Mouse (Mus musculus): ENCODE measurements at regions not wholly inside any gene's neighbourhood (a gene's known extent, or its start where the extent isn't known, plus 50 kb on each side); places are given as distances from the start of the nearest gene placed in this dataset.
"Not testable (repeated sequence)": the region's sequence is repeated elsewhere in the genome, so short reads cannot be mapped to it uniquely, and the experiment has no call there.

GRCm38 (mm10) chr3:6883401-6883800 is 263.2 kb upstream of the 1700008P02Rik start:
- no peak for DNase-seq

- no peak for DNase-seq
These were observed 256.0 kb upstream of the 1700008P02Rik start for GRCm38 (mm10) chr3:6876265-6876664.

- no peak for DNase-seq
These were observed 251.9 kb upstream of the 1700008P02Rik start for GRCm38 (mm10) chr3:6872170-6872569.

- DNase-seq, result no peak
These were observed 251.5 kb upstream of the 1700008P02Rik start for GRCm38 (mm10) chr3:6871752-6872151.

- DNase-seq, result no peak
These were observed 245.9 kb upstream of the 1700008P02Rik start for GRCm38 (mm10) chr3:6866148-6866483.

- peak; percentile 2 for DNase-seq
These were observed 245.4 kb upstream of the 1700008P02Rik start for GRCm38 (mm10) chr3:6865462-6866147.

GRCm38 (mm10) chr3:6859866-6860180 is 239.6 kb upstream of the 1700008P02Rik start:
- DNase-seq, result no peak

GRCm38 (mm10) chr3:6858982-6859865 is 239.0 kb upstream of the 1700008P02Rik start:
- DNase-seq, result no peak

GRCm38 (mm10) chr3:6819332-6819731 is 199.1 kb upstream of the 1700008P02Rik start:
- no peak for DNase-seq

GRCm38 (mm10) chr3:6812346-6812745 is 192.1 kb upstream of the 1700008P02Rik start:
- DNase-seq, result no peak

GRCm38 (mm10) chr3:6809381-6809950 is 189.2 kb upstream of the 1700008P02Rik start:
- no peak for DNase-seq

GRCm38 (mm10) chr3:6800092-6800716 is 180.0 kb upstream of the 1700008P02Rik start:
- DNase-seq, result not testable (repeated sequence)

- no peak for DNase-seq
These were observed 148.3 kb upstream of the 1700008P02Rik start for GRCm38 (mm10) chr3:6768506-6768905.

GRCm38 (mm10) chr3:6768085-6768484 is 147.8 kb upstream of the 1700008P02Rik start:
- DNase-seq, result not testable (repeated sequence)

GRCm38 (mm10) chr3:6759172-6759571 is 138.9 kb upstream of the 1700008P02Rik start:
- no peak for DNase-seq

GRCm38 (mm10) chr3:6757562-6757961 is 137.3 kb upstream of the 1700008P02Rik start:
- no peak for DNase-seq

GRCm38 (mm10) chr3:6750746-6751145 is 130.5 kb upstream of the 1700008P02Rik start:
- not testable (repeated sequence) for DNase-seq

GRCm38 (mm10) chr3:6731372-6732297 is 111.4 kb upstream of the 1700008P02Rik start:
- DNase-seq, result no peak

GRCm38 (mm10) chr3:6730066-6730465 is 109.8 kb upstream of the 1700008P02Rik start:
- no peak for DNase-seq

- DNase-seq, result no peak
These were observed 63.4 kb upstream of the 1700008P02Rik start for GRCm38 (mm10) chr3:6683679-6684078.

GRCm38 (mm10) chr3:6681411-6681810 is 61.2 kb upstream of the 1700008P02Rik start:
- DNase-seq, result no peak

GRCm38 (mm10) chr3:6676382-6676781 is 56.1 kb upstream of the 1700008P02Rik start:
- DNase-seq, result no peak

All from cerebellum, adult 9-10 months (tissue).